Mouse (Mus musculus): ENCODE measurements around the gene Nmnat2. TPM values are rescaled to one million over a fixed set of nuclear protein-coding genes. Genes with fewer than 3 reads are reported as not detected.

The Nmnat2 gene
- polyA plus RNA-seq, 1 experiment from 2014 or later: 38.8 TPM

DNA sequence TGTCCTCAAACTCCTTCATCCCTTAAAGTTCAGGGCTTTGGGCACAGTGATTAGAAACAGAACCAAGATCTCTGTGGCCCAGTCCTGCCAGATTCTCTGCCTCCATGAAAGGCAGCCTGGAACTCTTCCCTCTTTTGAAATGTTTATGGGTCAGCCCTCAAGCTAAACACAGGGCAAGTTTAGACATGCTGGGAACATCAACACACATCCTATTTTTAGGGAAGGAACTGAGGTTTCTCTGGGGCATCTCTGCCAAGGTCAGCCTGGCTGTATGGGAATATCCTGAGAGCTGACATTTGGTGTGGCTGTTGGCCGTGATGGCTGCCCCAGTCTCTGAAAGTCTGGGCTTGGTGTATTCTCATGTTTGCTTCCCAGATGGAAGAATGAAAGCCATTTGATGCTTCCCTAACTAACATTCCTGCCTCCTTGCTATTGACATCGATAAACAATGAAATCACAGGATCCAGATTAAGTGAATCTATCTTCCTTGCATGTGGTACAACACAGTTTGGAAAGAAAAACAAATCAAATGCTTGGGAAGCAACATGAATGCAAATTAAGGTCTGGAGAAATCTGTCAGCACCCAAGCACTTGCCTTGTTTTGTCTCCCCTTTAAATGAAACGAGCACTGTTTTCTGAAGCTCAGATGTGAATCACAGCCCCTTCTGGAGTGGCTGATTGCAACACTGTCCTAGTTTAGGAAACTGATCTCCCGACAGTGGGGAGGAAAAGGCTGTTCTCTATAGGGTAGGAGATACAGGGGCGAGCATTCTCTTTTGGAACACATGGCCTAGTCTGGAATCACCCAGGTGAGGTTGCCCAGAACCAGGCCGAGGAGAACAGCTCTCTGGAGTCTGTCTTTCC is 37.7 kb downstream of the Nmnat2 start:
- 64% methylated on average over 6 of the region's 6 CpGs for WGBS
- no peak overlapping the region for H3K4me2 ChIP-seq

DNA sequence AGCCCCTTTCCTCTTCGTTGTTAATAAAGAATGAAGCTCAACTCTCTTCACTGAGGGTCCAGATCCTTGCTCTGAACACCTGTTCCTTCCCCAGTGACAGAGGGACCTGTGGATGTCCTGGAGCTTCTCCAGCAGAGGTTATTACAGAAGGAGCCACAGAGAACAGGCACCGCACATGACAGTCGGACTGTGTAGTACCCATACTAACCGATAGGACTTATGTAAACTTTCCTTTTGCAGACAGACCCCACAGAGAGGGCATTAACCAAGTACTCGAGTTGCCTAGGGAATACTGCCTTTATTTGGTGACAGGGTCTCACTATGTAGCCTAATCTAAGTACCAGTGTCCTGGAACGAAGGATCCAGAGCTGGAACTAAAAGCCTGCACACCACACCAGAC is 39.0 kb downstream of the Nmnat2 start:
- no peaks in the 10 kb centered on the region for H3K27me3 ChIP-seq
- no peaks in the 10 kb centered on the region for H3K9me3 ChIP-seq (replicated peaks)
- WGBS: 85% methylated on average over 6 of the region's 6 CpGs
- no peaks in the 10 kb centered on the region for H3K4me1 ChIP-seq
- ATAC-seq: no peak
- H3K36me3 ChIP-seq (ENCODE audit: poor library complexity, severe bottlenecking): no peaks in the 10 kb centered on the region
- no peak overlapping the region for H3K27ac ChIP-seq
- H3K4me2 ChIP-seq: no peak overlapping the region
- no peak overlapping the region for H3K9ac ChIP-seq
- no peak overlapping the region for H3K4me3 ChIP-seq

More for the DNA sequence above, 37.7 kb downstream of the Nmnat2 start:
- Histone ChIP-seq H3K9me3 (replicated peaks) (no peaks in the 10 kb centered on the region), H3K4me1 (no peaks in the 10 kb centered on the region), H3K27me3 (no peaks in the 10 kb centered on the region), H3K9ac (no peak overlapping the region), H3K36me3 (ENCODE audit: poor library complexity, severe bottlenecking) (no peaks in the 10 kb centered on the region), H3K27ac (no peak overlapping the region), H3K4me3 (no peak overlapping the region)
- ATAC-seq: no peak

DNA sequence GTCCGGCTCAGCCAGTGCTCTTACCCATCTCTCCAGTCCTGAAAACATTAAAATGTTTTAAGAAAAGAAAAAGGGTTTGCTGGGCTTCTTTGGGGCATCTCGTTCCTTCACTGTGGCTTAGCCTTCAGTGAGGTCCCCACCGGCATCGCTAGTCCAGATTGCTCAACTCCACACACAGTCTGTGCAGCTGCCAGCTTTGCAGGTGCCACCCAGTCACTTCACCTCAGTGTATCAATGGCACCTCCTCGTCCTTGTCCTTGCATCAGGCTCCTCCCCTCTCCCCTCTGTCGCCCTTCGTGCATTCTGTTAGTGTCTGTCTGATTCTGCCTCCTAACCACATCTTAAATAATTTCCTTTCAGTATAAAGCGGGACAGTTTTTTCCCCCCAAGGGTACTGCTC is 45.2 kb downstream of the Nmnat2 start:
- WGBS: 80% methylated on average over 8 of the region's 8 CpGs
- no peak overlapping the region for H3K27ac ChIP-seq

DNA sequence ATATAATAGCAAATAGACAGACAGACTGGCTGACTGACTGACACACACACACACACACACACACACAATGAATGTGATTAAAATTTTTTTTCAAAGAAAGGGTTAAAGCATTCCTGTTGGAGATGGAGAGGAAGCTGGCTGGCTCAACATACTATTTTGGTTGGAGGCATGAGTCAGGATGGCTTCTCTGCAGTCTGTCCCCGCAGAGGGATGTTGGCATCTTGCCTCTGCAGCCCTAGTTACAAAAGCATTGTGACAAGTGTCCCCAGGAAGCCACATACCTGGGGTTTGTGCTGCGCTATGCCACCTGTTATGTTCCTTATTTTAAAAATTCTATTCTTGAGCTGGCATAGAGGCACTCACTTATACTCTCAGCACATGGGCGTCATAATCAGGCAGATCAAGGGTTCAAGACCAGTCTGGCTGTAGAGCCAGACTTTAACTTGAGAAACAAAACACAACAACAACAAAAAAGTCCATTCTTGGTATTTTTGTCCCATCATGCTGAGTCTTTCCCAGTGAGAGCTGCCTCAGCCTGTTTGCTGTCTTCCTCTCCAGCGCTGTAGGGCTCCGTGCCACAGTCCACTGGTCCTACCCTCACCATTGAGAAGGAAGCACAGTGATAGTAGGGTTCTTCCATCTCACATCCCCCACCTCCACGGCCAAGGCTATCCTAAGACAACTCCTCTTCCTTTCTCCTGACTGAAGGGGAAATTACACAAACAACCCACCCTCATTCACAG is 45.9 kb downstream of the Nmnat2 start:
- Histone ChIP-seq H3K9ac (no peak overlapping the region), H3K9me3 (replicated peaks) (no peaks in the 10 kb centered on the region), H3K36me3 (ENCODE audit: poor library complexity, severe bottlenecking) (no peaks in the 10 kb centered on the region), H3K27me3 (no peaks in the 10 kb centered on the region), H3K4me3 (no peak overlapping the region), H3K4me2 (no peak overlapping the region), H3K4me1 (no peaks in the 10 kb centered on the region), H3K27ac (no peak overlapping the region)
- no peak for ATAC-seq
- 85% methylated on average over 6 of the region's 6 CpGs for WGBS

More for the DNA sequence above, 45.2 kb downstream of the Nmnat2 start:
- no peak for ATAC-seq
- H3K36me3 ChIP-seq (ENCODE audit: poor library complexity, severe bottlenecking): no peaks in the 10 kb centered on the region
- H3K9me3 ChIP-seq (replicated peaks): no peaks in the 10 kb centered on the region
- H3K4me3 ChIP-seq: no peak overlapping the region
- no peaks in the 10 kb centered on the region for H3K27me3 ChIP-seq
- no peak overlapping the region for H3K9ac ChIP-seq
- H3K4me1 ChIP-seq: no peaks in the 10 kb centered on the region
- no peak overlapping the region for H3K4me2 ChIP-seq

DNA sequence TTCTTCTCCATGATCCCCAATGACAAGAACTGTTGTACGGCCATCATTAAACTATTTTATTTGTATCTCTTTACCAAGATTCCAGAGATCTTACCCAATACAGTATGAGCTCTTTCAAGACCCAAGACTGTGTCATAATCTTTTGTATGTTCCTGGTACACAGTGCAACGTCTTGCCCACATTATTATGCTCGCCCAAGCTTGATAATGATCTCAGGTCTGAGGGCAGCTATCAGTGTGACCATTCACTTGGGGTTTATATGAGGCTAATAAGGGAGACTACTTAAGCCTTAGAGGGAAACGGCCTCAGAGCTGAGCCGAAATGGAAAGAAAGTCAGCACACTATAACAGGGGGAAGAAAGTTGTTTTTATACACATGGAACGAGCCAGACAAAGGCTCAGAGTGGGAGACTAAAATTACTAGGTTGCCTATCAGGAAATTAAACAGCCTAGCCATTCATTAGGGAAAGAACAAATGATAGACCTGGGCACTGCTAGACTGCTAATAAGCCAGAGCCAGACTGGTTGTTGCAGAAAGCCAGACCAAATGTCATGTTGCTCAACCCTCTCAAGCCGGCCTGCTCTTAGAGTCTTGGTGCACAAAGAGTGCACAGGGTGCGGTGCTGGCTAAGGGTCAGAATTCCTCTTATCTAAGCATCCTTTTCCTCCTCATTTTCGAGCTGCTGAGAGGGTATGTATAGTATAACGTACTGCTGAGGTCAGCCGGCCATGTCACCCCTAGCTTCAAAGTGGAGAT is 47.7 kb downstream of the Nmnat2 start:
- no peak overlapping the region for H3K27ac ChIP-seq
- no peaks in the 10 kb centered on the region for H3K27me3 ChIP-seq
- H3K9ac ChIP-seq: no peak overlapping the region
- no peak for ATAC-seq
- WGBS: 62% methylated on average over 11 of the region's 11 CpGs
- H3K4me1 ChIP-seq: no peaks in the 10 kb centered on the region
- H3K36me3 ChIP-seq (ENCODE audit: poor library complexity, severe bottlenecking): no peaks in the 10 kb centered on the region
- no peak overlapping the region for H3K4me2 ChIP-seq
- no peak overlapping the region for H3K4me3 ChIP-seq
- H3K9me3 ChIP-seq (replicated peaks): no peaks in the 10 kb centered on the region

DNA sequence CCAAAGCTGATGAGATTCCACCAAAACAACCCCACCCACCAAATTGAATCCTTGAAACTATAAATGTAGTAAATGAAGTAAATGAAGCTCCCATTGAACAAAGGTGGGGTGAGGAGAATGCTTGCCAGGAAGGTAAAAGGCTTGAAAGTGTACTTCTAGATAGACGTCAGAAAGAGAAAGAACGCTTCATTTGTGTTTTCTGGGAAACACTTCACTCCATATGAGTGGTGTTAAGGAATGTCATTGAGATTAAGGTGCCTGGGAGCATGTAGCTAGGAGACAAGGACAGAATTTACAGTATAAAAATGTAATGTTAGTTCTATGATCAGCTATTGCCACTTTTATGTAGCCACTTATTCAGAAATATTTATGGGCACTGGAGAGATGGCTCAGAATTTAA is 49.7 kb downstream of the Nmnat2 start:
- Histone ChIP-seq H3K27ac (no peak overlapping the region), H3K4me2 (no peak overlapping the region), H3K4me3 (no peak overlapping the region), H3K36me3 (ENCODE audit: poor library complexity, severe bottlenecking) (no peaks in the 10 kb centered on the region), H3K27me3 (no peaks in the 10 kb centered on the region), H3K9me3 (replicated peaks) (no peaks in the 10 kb centered on the region), H3K9ac (no peak overlapping the region), H3K4me1 (no peaks in the 10 kb centered on the region)
- 85% methylated on average over 2 of the region's 2 CpGs for WGBS
- ATAC-seq: no peak

DNA sequence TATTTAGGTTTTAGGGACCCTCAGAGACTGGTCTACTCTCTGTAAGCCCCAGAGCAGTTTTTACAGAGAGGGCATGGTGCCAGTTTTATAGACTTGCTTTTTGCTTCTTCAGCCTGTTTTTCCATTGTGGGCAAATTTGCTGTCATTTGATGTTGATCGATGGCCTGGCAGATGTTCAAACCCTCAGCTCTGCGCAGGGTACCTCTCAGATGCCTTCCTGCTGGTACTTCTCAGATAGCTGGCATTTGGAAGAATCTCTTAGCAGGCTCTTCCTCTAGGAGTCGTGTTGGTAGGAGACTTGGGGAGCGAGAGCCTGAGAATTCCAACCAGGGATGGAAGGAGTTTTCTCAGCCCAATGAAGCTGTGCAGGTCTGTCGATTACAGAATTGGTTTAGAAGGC is 51.3 kb downstream of the Nmnat2 start:
- Histone ChIP-seq H3K36me3 (ENCODE audit: poor library complexity, severe bottlenecking) (no peaks in the 10 kb centered on the region), H3K4me3 (no peak overlapping the region), H3K27me3 (0 out of 2 replicates have a peak, but pooled peaks cover 5% of the 10 kb centered on the region), H3K4me2 (no peak overlapping the region), H3K27ac (no peak overlapping the region), H3K4me1 (no peaks in the 10 kb centered on the region; the same call in 1 of the 2 replicates), H3K9ac (no peak overlapping the region), H3K9me3 (replicated peaks) (no peaks in the 10 kb centered on the region)
- 82% methylated on average over 5 of the region's 5 CpGs for WGBS
- no peak for ATAC-seq

DNA sequence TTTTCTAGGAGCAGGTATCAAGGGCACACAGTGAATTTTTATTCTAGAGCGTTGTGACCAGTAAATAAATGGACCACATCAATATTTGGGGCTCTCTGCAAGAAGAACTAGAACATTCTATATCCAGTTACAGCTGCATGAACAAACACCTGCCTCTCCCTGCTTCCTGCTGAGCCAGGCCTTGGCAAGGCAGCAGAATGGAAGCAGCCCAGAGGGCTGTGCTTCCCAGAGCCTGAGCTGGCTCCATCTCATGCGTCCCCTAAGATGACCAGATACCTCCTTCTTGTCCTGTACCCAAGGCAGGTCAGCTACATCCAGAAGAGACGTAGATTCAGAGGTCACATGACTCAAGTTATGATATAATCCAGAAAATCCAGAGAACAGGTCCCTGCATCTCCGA is 52.0 kb downstream of the Nmnat2 start:
- H3K4me3 ChIP-seq: no peak overlapping the region
- H3K27me3 ChIP-seq: 0 out of 2 replicates have a peak, but pooled peaks cover 12% of the 10 kb centered on the region
- ATAC-seq: no peak
- H3K9ac ChIP-seq: no peak overlapping the region
- H3K27ac ChIP-seq: no peak overlapping the region
- H3K4me1 ChIP-seq: peaks cover 7% of the 10 kb centered on the region; the same call in 1 of the 2 replicates
- no peak overlapping the region for H3K4me2 ChIP-seq
- 87% methylated on average over 4 of the region's 4 CpGs for WGBS
- H3K36me3 ChIP-seq (ENCODE audit: poor library complexity, severe bottlenecking): no peaks in the 10 kb centered on the region
- no peaks in the 10 kb centered on the region for H3K9me3 ChIP-seq (replicated peaks)

DNA sequence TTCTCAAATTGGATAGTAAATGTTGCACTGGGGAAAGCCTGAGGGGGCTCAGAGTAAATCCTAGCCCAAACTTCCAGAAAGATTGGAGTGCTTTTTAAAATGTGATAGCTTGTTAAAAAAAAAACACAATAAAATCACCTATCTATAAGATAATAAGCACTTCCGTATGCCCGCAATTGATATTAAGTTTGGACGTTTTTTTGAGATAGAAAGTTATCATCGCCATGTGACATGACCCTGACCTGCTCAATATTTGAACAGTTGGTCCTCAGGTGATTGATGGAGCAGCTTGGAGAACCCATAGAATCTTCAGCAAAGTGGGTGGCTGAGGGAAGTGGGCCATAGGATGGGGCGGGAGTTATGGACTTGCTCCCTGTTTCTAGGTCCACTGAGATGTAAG is 52.5 kb downstream of the Nmnat2 start:
- no peak overlapping the region for H3K27ac ChIP-seq
- H3K36me3 ChIP-seq (ENCODE audit: poor library complexity, severe bottlenecking): no peaks in the 10 kb centered on the region
- H3K4me1 ChIP-seq: peaks cover 7% of the 10 kb centered on the region; the same call in 1 of the 2 replicates
- no peak overlapping the region for H3K9ac ChIP-seq
- no peak for ATAC-seq
- no peak overlapping the region for H3K4me2 ChIP-seq
- H3K9me3 ChIP-seq (replicated peaks): no peaks in the 10 kb centered on the region
- WGBS: 95% methylated on average over 5 of the region's 5 CpGs
- 0 out of 2 replicates have a peak, but pooled peaks cover 14% of the 10 kb centered on the region for H3K27me3 ChIP-seq
- H3K4me3 ChIP-seq: no peak overlapping the region

DNA sequence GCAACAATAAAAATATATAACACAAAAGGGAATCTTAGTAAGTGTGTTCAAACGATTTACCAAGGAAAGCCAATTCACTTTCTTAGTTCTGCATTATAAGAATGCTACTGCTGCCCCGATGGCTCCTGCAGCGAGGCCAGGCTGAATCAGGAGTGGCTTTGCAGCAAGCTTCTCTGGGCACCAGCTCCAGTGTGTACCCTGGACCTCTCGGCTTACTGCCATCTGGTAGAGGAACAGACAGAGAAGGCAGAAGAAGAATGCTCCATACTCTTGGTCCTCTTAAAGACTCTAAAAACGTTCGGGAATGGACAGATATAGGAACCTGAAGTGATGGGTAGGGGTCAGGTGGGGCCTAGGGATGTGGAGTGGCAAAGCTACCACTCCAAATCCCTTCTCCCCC is 53.0 kb downstream of the Nmnat2 start:
- Histone ChIP-seq H3K27ac (no peak overlapping the region), H3K36me3 (ENCODE audit: poor library complexity, severe bottlenecking) (no peaks in the 10 kb centered on the region), H3K9me3 (replicated peaks) (no peaks in the 10 kb centered on the region), H3K4me1 (peaks cover 7% of the 10 kb centered on the region; the same call in 1 of the 2 replicates), H3K4me2 (no peak overlapping the region), H3K9ac (no peak overlapping the region), H3K27me3 (peaks cover 18% of the 10 kb centered on the region; the same call in 1 of the 2 replicates), H3K4me3 (no peak overlapping the region)
- WGBS: 87% methylated on average over 6 of the region's 6 CpGs
- no peak for ATAC-seq

DNA sequence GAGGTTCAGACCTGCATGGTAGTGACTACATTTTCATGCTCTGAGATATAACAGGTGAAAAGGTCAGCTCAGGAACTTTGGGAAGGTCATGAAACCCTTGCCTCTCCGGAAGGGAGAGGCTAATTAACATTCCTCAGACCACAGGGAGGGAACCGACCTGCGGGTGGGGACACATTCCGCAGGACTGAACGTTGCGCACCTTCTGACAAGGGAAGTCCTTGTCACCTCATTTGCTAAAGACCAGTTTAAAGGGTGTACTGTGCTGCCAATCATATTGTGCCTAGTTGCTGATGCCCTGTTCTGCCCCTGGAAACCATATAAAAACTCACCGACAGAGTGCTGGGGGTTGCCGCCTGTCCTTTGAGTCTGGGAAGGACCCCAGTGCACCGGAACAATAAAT is 54.5 kb downstream of the Nmnat2 start:
- 77% methylated on average over 9 of the region's 9 CpGs for WGBS
- Histone ChIP-seq H3K27ac (no peak overlapping the region), H3K27me3 (peaks cover 31% of the 10 kb centered on the region; the same call in 1 of the 2 replicates), H3K9me3 (replicated peaks) (no peaks in the 10 kb centered on the region), H3K9ac (no peak overlapping the region), H3K4me1 (peaks cover 13% of the 10 kb centered on the region), H3K36me3 (ENCODE audit: poor library complexity, severe bottlenecking) (no peaks in the 10 kb centered on the region), H3K4me2 (no peak overlapping the region), H3K4me3 (no peak overlapping the region)
- ATAC-seq: no peak

Data from forebrain, embryonic 13.5 days (tissue).